Mouse (Mus musculus): Measurements from ENCODE around the gene Gpr156.

GRCm38 (mm10) chr16:37988211-37988865 is 72.0 kb downstream of the Gpr156 start:
- no peak for TF ChIP-seq CTCF (IDR thresholded peaks at IDR 0.05; ENCODE audit: control insufficient read depth, insufficient read depth, insufficient replicate concordance, low read depth, low read length)
- TF ChIP-seq POLR2A (IDR thresholded peaks at IDR 0.05; ENCODE audit: control insufficient read depth, low read depth, low read length) = no peak

Data from testis, adult 2 months (tissue).